Comparison of ENCODE assay signal across 8 mouse cellular contexts in the genomic region with DNA sequence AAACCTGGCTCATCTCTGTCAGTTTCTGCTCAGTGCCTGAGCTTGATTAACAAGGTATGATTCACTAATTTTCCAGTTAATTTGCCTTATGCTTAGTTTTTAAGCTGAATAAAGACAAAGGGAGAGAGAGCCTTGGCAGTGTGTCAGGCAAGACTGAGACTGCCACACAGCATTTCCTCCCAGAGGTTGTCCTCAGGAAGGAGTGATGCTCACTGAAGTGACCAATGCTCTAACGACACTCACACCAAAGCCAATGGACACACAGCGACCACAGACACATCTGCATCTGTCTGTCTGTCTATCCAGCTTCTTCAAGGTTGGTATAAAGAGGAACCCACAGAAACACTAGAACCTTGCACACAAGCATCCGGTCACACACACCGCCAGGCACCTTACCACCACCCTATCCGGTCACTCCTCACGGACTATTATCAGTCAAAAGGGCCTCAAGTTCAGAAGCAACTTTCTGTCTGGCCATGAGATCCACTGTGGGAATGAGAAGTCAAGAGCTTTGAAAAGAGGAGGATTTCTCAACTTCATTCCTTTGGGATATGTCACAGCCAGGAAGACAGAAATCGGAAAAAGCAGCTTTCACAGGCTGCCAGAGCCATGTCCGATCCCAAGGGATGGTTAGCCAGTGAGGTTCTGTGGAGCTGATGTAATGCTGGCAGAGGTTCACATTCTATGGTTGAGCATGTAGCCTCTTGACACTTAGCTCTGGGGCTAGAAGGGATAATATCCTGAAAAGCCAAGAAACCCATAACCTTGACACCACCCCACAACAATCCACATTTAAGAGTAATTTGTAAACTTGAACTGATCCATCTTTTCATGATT.
A peak's percentile ranks its signal among the peaks of the same experiment; 100 is the strongest.
DNase-seq lines count a peak whose midpoint lies in the region; ATAC-seq and TF ChIP-seq lines count a peak whose summit lies in the region.

No protein-coding gene starts in this region.

- no peak for DNase-seq in layer of hippocampus, adult 2 months (ENCODE audit: low spot score in 2 of 2)
- no peak for DNase-seq in layer of hippocampus, postnatal 14 days (ENCODE audit: low spot score in 2 of 2)
- peak; percentile 73 for DNase-seq in brain, embryonic 14.5 days (ENCODE audit: low read depth)
- DNase-seq in heart, postnatal 36 days: peak; percentile 45 to 59
- peak; percentile 40 for DNase-seq in lung, postnatal 14 days
- DNase-seq in layer of hippocampus, postnatal 25 days (ENCODE audit: extremely low spot score in 1 of 2, low spot score in 1 of 2): no peak
- DNase-seq in cerebellum, adult 9-11 months: no peak

- peak overlapping the region; percentile 39; the same call in 1 of the 2 replicates for H3K27ac ChIP-seq in layer of hippocampus, adult 2 months

- ATAC-seq in monocyte, adult 5-6 weeks (replicated peaks; ENCODE audit: insufficient number of reproducible peaks, low FRiP score, low TSS enrichment, poor library complexity, severe bottlenecking): no peak

- intact Hi-C loops in heart, postnatal 36 days (cut with DNase I): no loop called here

- TF ChIP-seq POLR2A in brain, embryonic 14.5 days (IDR thresholded peaks at IDR 0.05; ENCODE audit: borderline replicate concordance, extremely low read depth, insufficient read depth, insufficient read length, poor library complexity, severe bottlenecking): no peak

- H3K4me3 ChIP-seq in layer of hippocampus, adult 2 months: no peak overlapping the region

- no peak for TF ChIP-seq CTCF in layer of hippocampus, adult 2 months (conservative IDR thresholded peaks at IDR 0.05)
- no peak for TF ChIP-seq CTCF in brain, embryonic 14.5 days (IDR thresholded peaks at IDR 0.05; ENCODE audit: borderline replicate concordance, extremely low read depth, insufficient read depth, insufficient read length)

Comparison
In these comparisons a context has a peak if more than half of its experiments do, and no peak if none do; other contexts are left out.
1. DNase-seq: peak in brain, embryonic 14.5 days (single experiment), heart, postnatal 36 days (2 of 2) and lung, postnatal 14 days (single experiment); none in layer of hippocampus, adult 2 months (0 of 2), layer of hippocampus, postnatal 14 days (0 of 2), layer of hippocampus, postnatal 25 days (0 of 2) and cerebellum, adult 9-11 months (single experiment).